In the genomic region with DNA sequence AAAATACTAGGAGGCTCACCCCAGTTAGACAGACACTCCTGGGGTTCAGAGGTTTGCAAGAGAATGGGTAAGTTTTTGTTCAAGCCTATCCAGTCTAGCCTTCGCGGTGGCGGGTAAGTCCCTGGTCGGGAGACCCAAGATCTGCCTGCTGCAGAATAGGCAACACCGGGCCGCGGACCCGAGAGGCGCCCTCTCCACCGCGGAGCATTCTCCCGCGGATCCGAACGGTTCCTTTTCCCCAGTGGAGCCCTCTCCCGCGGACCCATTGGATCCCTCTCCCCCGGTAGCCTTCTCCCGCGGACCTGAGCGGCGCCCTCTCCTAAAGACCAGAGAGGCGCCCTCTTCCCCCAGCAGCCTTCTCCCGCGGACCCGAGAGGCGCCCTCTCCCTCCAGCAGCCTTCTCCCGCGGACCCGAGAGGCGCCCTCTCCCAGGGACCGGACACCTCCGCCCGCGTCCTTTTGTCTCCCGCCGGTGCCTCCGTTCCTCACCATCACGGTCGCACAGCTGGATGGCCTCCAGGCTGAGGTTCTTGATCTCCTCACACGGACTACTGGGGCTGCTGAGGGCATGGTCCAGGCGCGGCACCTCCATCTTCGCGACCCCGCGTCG, we compare ENCODE assay signal across 7 mouse cellular contexts. TPM values are rescaled to one million over a fixed set of nuclear protein-coding genes. Genes with fewer than 3 reads are reported as not detected.
DNase-seq lines count a peak whose midpoint lies in the region; ATAC-seq lines count a peak whose summit lies in the region.

No protein-coding gene starts in this region.

- no peak overlapping the region for H3K27ac ChIP-seq in embryonic facial prominence, embryonic 13.5 days
- H3K27ac ChIP-seq in hindbrain, embryonic 11.5 days (ENCODE audit: low read depth, low read length), result peak overlapping the region; percentile 94
- peak overlapping the region; percentile 87 for H3K27ac ChIP-seq in midbrain, embryonic 10.5 days (replicated peaks)
- H3K27ac ChIP-seq in stomach, embryonic 14.5 days (ENCODE audit: low read length), result no peak overlapping the region

- peak; percentile 4 to 37 for DNase-seq in urinary bladder, adult 18-20 months (ENCODE audit: low spot score in 2 of 2)
- DNase-seq in urinary bladder, postnatal 10 days (ENCODE audit: low spot score), result no peak
- DNase-seq in hindbrain, embryonic 11.5 days (ENCODE audit: low spot score), result peak; percentile 78
- DNase-seq in left cerebral cortex, adult 11 months (ENCODE audit: low spot score), result peak; percentile 37
- DNase-seq in midbrain, embryonic 10.5 days (ENCODE audit: low spot score), result peak; percentile 57

- H3K27me3 ChIP-seq in embryonic facial prominence, embryonic 13.5 days, result peaks cover 38% of the 10 kb centered on the region
- H3K27me3 ChIP-seq in hindbrain, embryonic 11.5 days (ENCODE audit: control insufficient read depth, insufficient read depth, low read length), result no peaks in the 10 kb centered on the region
- H3K27me3 ChIP-seq in midbrain, embryonic 10.5 days (ENCODE audit: low read depth, poor library complexity, severe bottlenecking), result peaks cover 46% of the 10 kb centered on the region
- peaks cover 12% of the 10 kb centered on the region for H3K27me3 ChIP-seq in stomach, embryonic 14.5 days (ENCODE audit: control insufficient read depth, insufficient read depth, low read length)

- ATAC-seq in embryonic facial prominence, embryonic 13.5 days (ENCODE audit: insufficient number of reproducible peaks, insufficient read depth, low FRiP score, low TSS enrichment, low read depth), result peak; percentile 49
- ATAC-seq in hindbrain, embryonic 11.5 days (ENCODE audit: low FRiP score), result peak; percentile 80
- ATAC-seq in stomach, embryonic 14.5 days (ENCODE audit: insufficient number of reproducible peaks, insufficient read depth, low FRiP score, low read depth), result peak; percentile 57

- H3K4me3 ChIP-seq in embryonic facial prominence, embryonic 13.5 days, result peak overlapping the region; percentile 72
- peak overlapping the region; percentile 81 for H3K4me3 ChIP-seq in hindbrain, embryonic 11.5 days (ENCODE audit: low read depth, low read length)
- peak overlapping the region; percentile 81 for H3K4me3 ChIP-seq in midbrain, embryonic 10.5 days
- peak overlapping the region; percentile 63 for H3K4me3 ChIP-seq in stomach, embryonic 14.5 days (ENCODE audit: low read depth, low read length)

- H3K4me2 ChIP-seq in embryonic facial prominence, embryonic 13.5 days, result peak overlapping the region; percentile 97
- H3K4me2 ChIP-seq in hindbrain, embryonic 11.5 days (replicated peaks; ENCODE audit: low read depth, low read length), result peak overlapping the region; percentile 85
- H3K4me2 ChIP-seq in stomach, embryonic 14.5 days (replicated peaks; ENCODE audit: low read depth, low read length), result peak overlapping the region; percentile 97

- no peaks in the 10 kb centered on the region for H3K36me3 ChIP-seq in embryonic facial prominence, embryonic 13.5 days
- H3K36me3 ChIP-seq in hindbrain, embryonic 11.5 days (ENCODE audit: control insufficient read depth, insufficient read depth, low read length), result no peaks in the 10 kb centered on the region
- no peaks in the 10 kb centered on the region for H3K36me3 ChIP-seq in midbrain, embryonic 10.5 days
- no peaks in the 10 kb centered on the region for H3K36me3 ChIP-seq in stomach, embryonic 14.5 days (ENCODE audit: control insufficient read depth, insufficient read depth, low read length)

- WGBS in embryonic facial prominence, embryonic 13.5 days, result 1% methylated on average over 48 of the region's 48 CpGs
- 0% methylated on average over 46 of the region's 48 CpGs for WGBS in hindbrain, embryonic 11.5 days
- WGBS in midbrain, embryonic 10.5 days, result under 1% methylated on average over 48 of the region's 48 CpGs
- under 1% methylated on average over 48 of the region's 48 CpGs for WGBS in stomach, embryonic 14.5 days

- peak overlapping the region; percentile 62 for H3K9ac ChIP-seq in embryonic facial prominence, embryonic 13.5 days
- H3K9ac ChIP-seq in hindbrain, embryonic 11.5 days (ENCODE audit: low read depth, low read length), result peak overlapping the region; percentile 94
- no peak overlapping the region for H3K9ac ChIP-seq in stomach, embryonic 14.5 days (replicated peaks; ENCODE audit: low read depth, low read length)

- H3K4me1 ChIP-seq in embryonic facial prominence, embryonic 13.5 days, result peaks cover 13% of the 10 kb centered on the region
- H3K4me1 ChIP-seq in hindbrain, embryonic 11.5 days (replicated peaks; ENCODE audit: control insufficient read depth, insufficient read depth, low read length), result no peaks in the 10 kb centered on the region
- H3K4me1 ChIP-seq in midbrain, embryonic 10.5 days, result peaks cover 30% of the 10 kb centered on the region
- H3K4me1 ChIP-seq in stomach, embryonic 14.5 days (ENCODE audit: control insufficient read depth, insufficient read depth, low read length), result no peaks in the 10 kb centered on the region

- H3K9me3 ChIP-seq in embryonic facial prominence, embryonic 13.5 days, result no peaks in the 10 kb centered on the region
- no peaks in the 10 kb centered on the region for H3K9me3 ChIP-seq in hindbrain, embryonic 11.5 days (ENCODE audit: control insufficient read depth, low read length)
- no peaks in the 10 kb centered on the region for H3K9me3 ChIP-seq in midbrain, embryonic 10.5 days (replicated peaks)
- H3K9me3 ChIP-seq in stomach, embryonic 14.5 days (ENCODE audit: control insufficient read depth, low read depth, low read length), result no peaks in the 10 kb centered on the region

RNA-seq across cellular contexts. Expression of gene Phyhipl, which starts 57.1 kb away (rescaled TPM):
- polyA plus RNA-seq in embryonic facial prominence, embryonic 13.5 days (2015; fragmentation: Nextera tagmentation; extraction: Ambion mirVana), result 4.5 and 5.0 TPM in 2 replicates
- 118 and 131 TPM in 2 replicates for polyA plus RNA-seq in hindbrain, embryonic 11.5 days (2014; fragmentation: Nextera tagmentation; extraction: Ambion mirVana)
- polyA plus RNA-seq in midbrain, embryonic 10.5 days (2016; fragmentation: Nextera tagmentation; extraction: Ambion mirVana), result 19.8 and 31.0 TPM in 2 replicates
- 4.5 and 5.1 TPM in 2 replicates for polyA plus RNA-seq in stomach, embryonic 14.5 days (2014; fragmentation: Nextera tagmentation; extraction: Ambion mirVana)

Comparison
In these comparisons a context has a peak if more than half of its experiments do, and no peak if none do; other contexts are left out.
1. H3K27ac ChIP-seq: peak in hindbrain, embryonic 11.5 days (single experiment) and midbrain, embryonic 10.5 days (single experiment); none in embryonic facial prominence, embryonic 13.5 days (single experiment) and stomach, embryonic 14.5 days (single experiment).
2. Peak in every context shown above with its lines, with median percentiles within 50 percentile points of each other: ATAC-seq, H3K4me2 ChIP-seq and H3K4me3 ChIP-seq.